Comparison of ENCODE assay signal across 31 mouse cellular contexts in the genomic region with DNA sequence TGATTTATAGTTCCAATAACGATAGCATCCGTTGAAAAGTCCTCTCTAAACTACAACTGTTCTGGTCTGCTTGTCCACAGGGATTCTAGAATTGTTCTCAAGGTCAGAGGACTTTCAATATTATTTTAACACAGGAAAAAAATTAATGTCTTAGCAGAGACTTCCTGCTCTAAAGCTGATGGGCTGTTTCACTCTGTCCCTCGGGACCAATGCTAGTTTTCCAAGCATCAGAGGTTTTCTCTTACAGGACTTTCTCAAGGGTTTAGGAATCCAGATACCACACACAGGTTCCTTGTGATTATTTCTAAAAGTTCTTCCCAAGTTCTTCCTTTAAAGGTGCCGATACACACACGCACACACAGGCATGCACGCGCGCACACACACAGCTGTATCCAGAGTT.
DNase-seq lines count a peak whose midpoint lies in the region; ATAC-seq and TF ChIP-seq lines count a peak whose summit lies in the region.
"Had no signal": no experiment of that assay in that cellular context is flagged by ENCODE, and none has a peak within 500 bp of the region (broad histone marks: within the 10 kb centered on the region; RNA-seq: fewer than 3 reads in every experiment).

No protein-coding gene starts in this region.

- no peaks in the 10 kb centered on the region for H3K27me3 ChIP-seq in limb, embryonic 11.5 days (ENCODE audit: control insufficient read depth, insufficient read depth, low read length)
- H3K27me3 ChIP-seq in limb, embryonic 10.5 days (ENCODE audit: low read depth, poor library complexity, severe bottlenecking) = no peaks in the 10 kb centered on the region
- no peaks in the 10 kb centered on the region for H3K27me3 ChIP-seq in limb, embryonic 14.5 days (ENCODE audit: control insufficient read depth, insufficient read depth, low read length)
- no peaks in the 10 kb centered on the region for H3K27me3 ChIP-seq in hindbrain, embryonic 12.5 days
- H3K27me3 ChIP-seq in neural tube, embryonic 15.5 days (replicated peaks) = no peaks in the 10 kb centered on the region
- H3K27me3 ChIP-seq: embryonic facial prominence, embryonic 15.5 days; forebrain, embryonic 15.5 days; heart, embryonic 15.5 days; hindbrain, embryonic 13.5 days; limb, embryonic 15.5 days; midbrain, embryonic 13.5 days had no signal

- H3K9me3 ChIP-seq in limb, embryonic 11.5 days (ENCODE audit: control insufficient read depth, low read length) = no peaks in the 10 kb centered on the region
- H3K9me3 ChIP-seq in limb, embryonic 10.5 days (replicated peaks) = no peaks in the 10 kb centered on the region
- H3K9me3 ChIP-seq in limb, embryonic 14.5 days (ENCODE audit: control insufficient read depth, low read length) = no peaks in the 10 kb centered on the region
- no peaks in the 10 kb centered on the region for H3K9me3 ChIP-seq in hindbrain, embryonic 12.5 days (replicated peaks)
- H3K9me3 ChIP-seq in neural tube, embryonic 15.5 days (replicated peaks) = no peaks in the 10 kb centered on the region
- H3K9me3 ChIP-seq: embryonic facial prominence, embryonic 15.5 days; forebrain, embryonic 15.5 days; G1E; heart, embryonic 10.5 days; heart, embryonic 15.5 days; hindbrain, embryonic 13.5 days; limb, embryonic 15.5 days; midbrain, embryonic 13.5 days had no signal

- no peak overlapping the region for H3K4me2 ChIP-seq in limb, embryonic 11.5 days (ENCODE audit: low read depth, severe bottlenecking)
- no peak overlapping the region for H3K4me2 ChIP-seq in limb, embryonic 14.5 days (replicated peaks; ENCODE audit: low read depth, low read length, severe bottlenecking)
- H3K4me2 ChIP-seq in hindbrain, embryonic 12.5 days (replicated peaks) = no peak overlapping the region
- no peak overlapping the region for H3K4me2 ChIP-seq in neural tube, embryonic 15.5 days
- H3K4me2 ChIP-seq: embryonic facial prominence, embryonic 15.5 days; forebrain, embryonic 15.5 days; heart, embryonic 15.5 days; hindbrain, embryonic 13.5 days; limb, embryonic 15.5 days; lung, embryonic 14.5 days; midbrain, embryonic 13.5 days had no signal

- H3K27ac ChIP-seq in limb, embryonic 11.5 days (replicated peaks; ENCODE audit: low read depth, low read length) = 0 out of 2 replicates have a peak overlapping the region, but pooled peaks have one; percentile 14
- no peak overlapping the region; the same call in 1 of the 2 replicates for H3K27ac ChIP-seq in limb, embryonic 10.5 days
- 0 out of 2 replicates have a peak overlapping the region, but pooled peaks have one; percentile 43 for H3K27ac ChIP-seq in brown adipose tissue, adult 24 weeks (replicated peaks; ENCODE audit: low read depth, low read length)
- H3K27ac ChIP-seq in limb, embryonic 14.5 days (replicated peaks; ENCODE audit: low read depth, low read length) = no peak overlapping the region
- H3K27ac ChIP-seq in hindbrain, embryonic 12.5 days = no peak overlapping the region
- no peak overlapping the region for H3K27ac ChIP-seq in neural tube, embryonic 15.5 days (replicated peaks)
- H3K27ac ChIP-seq: embryonic facial prominence, embryonic 15.5 days; forebrain, embryonic 15.5 days; heart, embryonic 10.5 days; heart, embryonic 15.5 days; hindbrain, embryonic 13.5 days; limb, embryonic 15.5 days; liver, embryonic 14.5 days; midbrain, embryonic 13.5 days had no signal

- WGBS in limb, embryonic 11.5 days = 53% methylated on average over 8 of the region's 8 CpGs
- WGBS in limb, embryonic 10.5 days = 73% methylated on average over 8 of the region's 8 CpGs
- 29% methylated on average over 8 of the region's 8 CpGs for WGBS in limb, embryonic 14.5 days
- 66% methylated on average over 8 of the region's 8 CpGs for WGBS in hindbrain, embryonic 12.5 days
- WGBS in neural tube, embryonic 15.5 days = 83% methylated on average over 8 of the region's 8 CpGs

- peak; percentile 33 for DNase-seq in limb, embryonic 11.5 days (ENCODE audit: low spot score)
- no peak for DNase-seq in limb, embryonic 10.5 days (ENCODE audit: low spot score)
- peak; percentile 14 for DNase-seq in embryo, embryonic 11.5 days (ENCODE audit: low read depth, low spot score)
- peak; percentile 57 for DNase-seq in limb, embryonic 14.5 days (ENCODE audit: low spot score)
- DNase-seq in cerebellum, postnatal 36 days = no peak
- DNase-seq: adrenal gland, adult 8-10 months; cerebellum, adult 11 months; cerebellum, adult 9-10 months; gastrocnemius, postnatal 10 days; kidney, adult 8-10 months; kidney, postnatal 14 days; layer of hippocampus, adult 9-11 months; lung, embryonic 14.5 days; lung, postnatal 14 days; retina, postnatal 1 day; right cerebral cortex, postnatal 25 days; spleen, adult 18-20 months; thymus, postnatal 14 days had no signal

- peak; percentile 6; the same call in 1 of the 2 replicates for ATAC-seq in limb, embryonic 11.5 days (ENCODE audit: insufficient number of reproducible peaks, low FRiP score, low TSS enrichment, low read depth)
- peak; percentile 30; the same call in 1 of the 2 replicates for ATAC-seq in limb, embryonic 14.5 days (ENCODE audit: low FRiP score, low read depth)
- ATAC-seq in hindbrain, embryonic 12.5 days (ENCODE audit: low FRiP score) = no peak
- no peak for ATAC-seq in neural tube, embryonic 15.5 days (ENCODE audit: low FRiP score)
- ATAC-seq: forebrain, embryonic 15.5 days; intestine, embryonic 16.5 days; midbrain, embryonic 13.5 days had no signal

- no peak overlapping the region for H3K4me3 ChIP-seq in limb, embryonic 11.5 days (ENCODE audit: low read depth, low read length)
- H3K4me3 ChIP-seq in limb, embryonic 10.5 days = no peak overlapping the region
- no peak overlapping the region for H3K4me3 ChIP-seq in brown adipose tissue, adult 24 weeks (ENCODE audit: insufficient read depth, low read depth, low read length)
- no peak overlapping the region for H3K4me3 ChIP-seq in limb, embryonic 14.5 days (replicated peaks; ENCODE audit: low read length)
- H3K4me3 ChIP-seq in hindbrain, embryonic 12.5 days = no peak overlapping the region
- no peak overlapping the region for H3K4me3 ChIP-seq in neural tube, embryonic 15.5 days (replicated peaks)
- H3K4me3 ChIP-seq: embryonic facial prominence, embryonic 15.5 days; forebrain, embryonic 15.5 days; heart, embryonic 10.5 days; heart, embryonic 15.5 days; hindbrain, embryonic 13.5 days; limb, embryonic 15.5 days; midbrain, embryonic 13.5 days had no signal

- TF ChIP-seq POLR2A in limb, embryonic 14.5 days (IDR thresholded peaks at IDR 0.05; ENCODE audit: borderline replicate concordance, extremely low read depth, insufficient read depth, insufficient read length) = no peak

- H3K9ac ChIP-seq in limb, embryonic 11.5 days (ENCODE audit: low read length) = no peak overlapping the region
- no peak overlapping the region for H3K9ac ChIP-seq in limb, embryonic 14.5 days (ENCODE audit: low read depth, low read length, severe bottlenecking)
- H3K9ac ChIP-seq in hindbrain, embryonic 12.5 days = no peak overlapping the region
- no peak overlapping the region for H3K9ac ChIP-seq in neural tube, embryonic 15.5 days (replicated peaks)
- H3K9ac ChIP-seq: embryonic facial prominence, embryonic 15.5 days; forebrain, embryonic 15.5 days; heart, embryonic 15.5 days; hindbrain, embryonic 13.5 days; limb, embryonic 15.5 days; liver, embryonic 14.5 days; lung, embryonic 14.5 days; midbrain, embryonic 13.5 days had no signal

- peaks cover 11% of the 10 kb centered on the region for H3K4me1 ChIP-seq in limb, embryonic 11.5 days (ENCODE audit: control insufficient read depth, insufficient read depth, low read length)
- H3K4me1 ChIP-seq in limb, embryonic 10.5 days = peaks cover 34% of the 10 kb centered on the region
- H3K4me1 ChIP-seq in brown adipose tissue, adult 24 weeks (ENCODE audit: control insufficient read depth, insufficient read depth, insufficient read length, low read length) = no peaks in the 10 kb centered on the region
- peaks cover 19% of the 10 kb centered on the region for H3K4me1 ChIP-seq in limb, embryonic 14.5 days (ENCODE audit: control insufficient read depth, insufficient read depth, low read length)
- no peaks in the 10 kb centered on the region for H3K4me1 ChIP-seq in hindbrain, embryonic 12.5 days
- H3K4me1 ChIP-seq in neural tube, embryonic 15.5 days = no peaks in the 10 kb centered on the region
- H3K4me1 ChIP-seq: forebrain, embryonic 15.5 days; heart, embryonic 15.5 days; hindbrain, embryonic 13.5 days; midbrain, embryonic 13.5 days had no signal

- no peaks in the 10 kb centered on the region for H3K36me3 ChIP-seq in limb, embryonic 11.5 days (ENCODE audit: control insufficient read depth, insufficient read depth, low read length)
- H3K36me3 ChIP-seq in limb, embryonic 10.5 days = no peaks in the 10 kb centered on the region
- peaks cover 2% of the 10 kb centered on the region for H3K36me3 ChIP-seq in limb, embryonic 14.5 days (ENCODE audit: control insufficient read depth, insufficient read depth, low read length)
- no peaks in the 10 kb centered on the region for H3K36me3 ChIP-seq in hindbrain, embryonic 12.5 days
- H3K36me3 ChIP-seq in neural tube, embryonic 15.5 days = no peaks in the 10 kb centered on the region
- H3K36me3 ChIP-seq: embryonic facial prominence, embryonic 15.5 days; forebrain, embryonic 15.5 days; G1E; heart, embryonic 10.5 days; heart, embryonic 15.5 days; hindbrain, embryonic 13.5 days; limb, embryonic 15.5 days; midbrain, embryonic 13.5 days had no signal

Comparison
In these comparisons a context has a peak if more than half of its experiments do, and no peak if none do; other contexts are left out.
1. DNase-seq: peak in limb, embryonic 11.5 days (single experiment), embryo, embryonic 11.5 days (single experiment) and limb, embryonic 14.5 days (single experiment); none in limb, embryonic 10.5 days (single experiment) and cerebellum, postnatal 36 days (0 of 2).
2. H3K27ac ChIP-seq: peak in limb, embryonic 11.5 days (single experiment) and brown adipose tissue, adult 24 weeks (single experiment); none in limb, embryonic 10.5 days (single experiment), limb, embryonic 14.5 days (single experiment), hindbrain, embryonic 12.5 days (single experiment) and neural tube, embryonic 15.5 days (single experiment).
3. ATAC-seq: peak in limb, embryonic 11.5 days (single experiment) and limb, embryonic 14.5 days (single experiment); none in hindbrain, embryonic 12.5 days (single experiment) and neural tube, embryonic 15.5 days (single experiment).